Mouse (Mus musculus) midbrain, postnatal 0 days (tissue): ENCODE data around the gene Fut8. TPM values are rescaled to one million over a fixed set of nuclear protein-coding genes. Genes with fewer than 3 reads are reported as not detected.

Experiments
- ATAC-seq: fragments of 200-750 bp; cut with Nextera tagmentation; 2 replicates; pipeline ENCODE4 v1.8.0; 2017; ENCODE audit warnings: moderate number of reproducible peaks, mild to moderate bottlenecking, moderate TSS enrichment, moderate library complexity; ENCODE audit not compliant: low FRiP score
- DNase-seq: peaks from one replicate; pipeline ENCODE4 v3.0.0-alpha.2; 2015; ENCODE audit warnings: low spot score
- H3K27ac ChIP-seq: fragments of 300-500 bp; sonication (generic); 2 replicates; pipeline ENCODE4 v1.5.1; 2014; ENCODE audit warnings: low read depth, mild to moderate bottlenecking, low read length, mixed read lengths
- H3K27me3 ChIP-seq: fragments of 300-500 bp; sonication (generic); 2 replicates; pipeline ENCODE4 v1.6.1; 2014; ENCODE audit warnings: low read length, control low read depth, mixed read lengths; ENCODE audit not compliant: insufficient read depth
- H3K36me3 ChIP-seq: fragments of 300-500 bp; sonication (generic); 2 replicates; pipeline ENCODE4 v1.6.1; 2014; ENCODE audit warnings: low read length, control low read depth, mixed read lengths; ENCODE audit not compliant: insufficient read depth
- H3K4me1 ChIP-seq: fragments of 300-500 bp; sonication (generic); 2 replicates; pipeline ENCODE4 v1.6.1; 2014; ENCODE audit warnings: mild to moderate bottlenecking, control low read depth, antibody characterized with exemption, low read length, mixed read lengths; ENCODE audit not compliant: insufficient read depth
- H3K4me2 ChIP-seq: fragments of 300-500 bp; sonication (generic); 2 replicates; pipeline ENCODE4 v1.6.1; 2014; ENCODE audit warnings: low read depth, mild to moderate bottlenecking, low read length, mixed read lengths; ENCODE audit not compliant: poor library complexity, severe bottlenecking
- H3K4me3 ChIP-seq: fragments of 300-500 bp; sonication (generic); 2 replicates; pipeline ENCODE4 v1.5.1; 2014; ENCODE audit warnings: low read depth, mild to moderate bottlenecking, low read length, moderate library complexity
- H3K9ac ChIP-seq: fragments of 300-500 bp; sonication (generic); replicated peaks from 2 replicates; pipeline ENCODE4 v1.6.1; 2014; ENCODE audit warnings: mild to moderate bottlenecking, low read length, moderate library complexity, mixed read lengths; ENCODE audit not compliant: poor library complexity, severe bottlenecking
- H3K9me3 ChIP-seq: fragments of 300-500 bp; sonication (generic); 2 replicates; pipeline ENCODE4 v1.6.1; 2016; ENCODE audit warnings: low read length, control low read depth
- CTCF ChIP-seq: IDR thresholded peaks from 2 replicates; pipeline ENCODE4 v1.5.1; 2016; ENCODE audit warnings: antibody characterized with exemption, mild to moderate bottlenecking
- WGBS: fragments of 180-500 bp; shearing (Covaris S2); extraction: QIAGEN DNeasy Blood & Tissue Kit; methylation state at CpG from one replicate; pipeline ENCODE4 v1.1.7; 2014; 5-methylcytosine and 5-hydroxymethylcytosine counted together
- polyA plus RNA-seq: library from polyadenylated mRNA; unstranded; fragments of >200 nt; fragmentation: Nextera tagmentation; extraction: Ambion mirVana; gene quantifications from 2 replicates; pipeline ENCODE4 v1.2.1, GENCODE M21; 2015
- total RNA-seq: library from RNA; depleted of rRNA; stranded (reverse); fragments of >200 nt; gene quantifications from 2 replicates; pipeline ENCODE4 v1.2.3, GENCODE M21; 2014

Gene Fut8
- total and polyA plus RNA-seq, 2 experiments from 2014 or later = 62.3 to 74.1 TPM

DNA sequence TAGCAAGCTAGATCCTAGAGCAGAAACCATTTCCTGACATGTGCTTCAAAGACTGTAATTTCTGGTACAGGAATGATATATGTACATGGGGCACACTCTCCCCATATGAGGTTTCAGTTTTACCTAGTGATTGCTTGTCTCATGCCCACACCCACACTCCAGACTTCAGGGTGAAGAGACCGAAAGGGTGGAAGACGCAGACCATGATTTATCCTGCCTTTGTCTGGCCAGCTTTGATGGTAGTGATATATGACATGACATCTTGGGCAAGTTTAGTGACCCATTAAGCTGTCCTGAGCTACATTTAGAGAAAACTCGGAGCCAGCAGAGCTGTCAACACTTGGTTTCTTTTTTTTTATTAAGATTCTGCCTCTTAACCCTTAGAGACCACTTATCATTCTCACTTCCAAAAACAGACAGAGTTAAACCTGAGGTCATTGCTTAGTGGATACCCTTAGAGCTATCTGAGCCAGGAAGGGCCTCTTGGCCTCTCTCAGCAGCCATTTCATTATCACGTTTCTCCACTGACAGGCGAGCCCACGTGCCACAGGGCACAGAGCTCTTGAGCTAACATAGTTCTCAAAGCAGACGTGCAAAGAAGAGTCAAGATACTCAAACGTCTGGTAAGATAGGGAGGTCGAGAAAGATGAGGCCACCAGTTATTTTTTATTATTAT lies 245.4 kb downstream of the Fut8 start:
- no peak overlapping the region for H3K4me3 ChIP-seq
- H3K9ac ChIP-seq = no peak overlapping the region
- H3K4me2 ChIP-seq = no peak overlapping the region
- no peaks in the 10 kb centered on the region for H3K36me3 ChIP-seq
- H3K27me3 ChIP-seq = no peaks in the 10 kb centered on the region
- no peak for TF ChIP-seq CTCF
- H3K4me1 ChIP-seq = no peaks in the 10 kb centered on the region
- no peak overlapping the region for H3K27ac ChIP-seq
- DNase-seq = no peak
- WGBS = 82% methylated on average over 9 of the region's 9 CpGs
- ATAC-seq = no peak
- H3K9me3 ChIP-seq = no peaks in the 10 kb centered on the region

DNA sequence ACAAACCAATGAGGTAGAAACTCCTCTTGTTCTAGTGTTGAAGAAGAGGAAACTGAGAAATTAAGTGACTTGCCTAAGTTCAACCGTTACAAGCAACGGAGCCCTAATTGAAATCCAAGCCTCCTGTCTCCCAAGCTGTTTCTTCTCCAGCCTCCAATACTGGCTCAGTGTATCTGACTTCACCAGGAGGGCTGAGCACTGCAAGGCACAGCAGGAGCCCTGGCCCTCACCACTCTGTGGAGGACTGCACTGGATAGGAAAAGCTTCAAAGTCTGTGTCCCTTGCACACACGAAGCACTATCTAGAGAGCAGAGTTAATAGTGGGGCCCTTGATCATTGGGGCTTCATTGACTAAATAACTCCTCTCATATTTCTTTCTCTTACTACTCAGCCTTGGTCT lies 246.8 kb downstream of the Fut8 start:
- ATAC-seq = no peak
- H3K4me3 ChIP-seq = no peak overlapping the region
- 88% methylated on average over 3 of the region's 3 CpGs for WGBS
- H3K27ac ChIP-seq = no peak overlapping the region
- no peak for TF ChIP-seq CTCF
- H3K9me3 ChIP-seq = no peaks in the 10 kb centered on the region
- no peak for DNase-seq
- no peaks in the 10 kb centered on the region for H3K27me3 ChIP-seq
- H3K4me2 ChIP-seq = no peak overlapping the region
- H3K9ac ChIP-seq = no peak overlapping the region
- no peaks in the 10 kb centered on the region for H3K4me1 ChIP-seq
- H3K36me3 ChIP-seq = no peaks in the 10 kb centered on the region

GRCm38 (mm10) chr12:77491478-77491877 lies 253.6 kb downstream of the Fut8 start:
- TF ChIP-seq CTCF = no peak
- H3K4me1 ChIP-seq = no peaks in the 10 kb centered on the region
- 83% methylated on average over 3 of the region's 3 CpGs for WGBS
- H3K9me3 ChIP-seq = no peaks in the 10 kb centered on the region
- no peak overlapping the region for H3K9ac ChIP-seq
- no peak overlapping the region for H3K4me2 ChIP-seq
- no peak for DNase-seq
- no peaks in the 10 kb centered on the region for H3K27me3 ChIP-seq
- no peak overlapping the region for H3K27ac ChIP-seq
- no peak overlapping the region for H3K4me3 ChIP-seq
- ATAC-seq = no peak
- H3K36me3 ChIP-seq = no peaks in the 10 kb centered on the region

DNA sequence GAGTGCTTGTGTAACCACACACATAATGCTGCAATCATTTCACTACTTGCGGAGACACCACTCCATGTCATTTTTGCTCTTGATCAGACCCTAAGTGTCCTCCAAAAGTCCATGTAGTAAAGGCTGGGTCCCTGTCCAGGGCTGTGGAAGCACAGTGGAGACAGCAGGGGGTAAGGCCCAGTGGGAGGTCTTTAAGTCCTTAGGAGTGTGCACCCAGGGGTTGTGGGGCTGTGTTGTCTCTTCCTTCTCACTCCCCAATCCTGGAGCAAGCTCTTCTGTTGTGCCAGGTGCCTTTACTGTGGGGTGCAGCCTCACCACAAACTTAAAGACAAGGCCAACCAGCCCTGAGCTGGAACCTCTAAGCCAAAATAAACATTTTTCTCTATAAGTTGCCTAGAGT lies 257.9 kb downstream of the Fut8 start:
- Histone ChIP-seq H3K36me3 (no peaks in the 10 kb centered on the region), H3K27ac (no peak overlapping the region), H3K4me3 (no peak overlapping the region), H3K4me1 (no peaks in the 10 kb centered on the region), H3K9me3 (no peaks in the 10 kb centered on the region), H3K27me3 (no peaks in the 10 kb centered on the region), H3K9ac (no peak overlapping the region), H3K4me2 (no peak overlapping the region)
- no peak for ATAC-seq
- TF ChIP-seq CTCF = no peak
- WGBS = 89% methylated on average over 1 of the region's 1 CpGs
- no peak for DNase-seq

DNA sequence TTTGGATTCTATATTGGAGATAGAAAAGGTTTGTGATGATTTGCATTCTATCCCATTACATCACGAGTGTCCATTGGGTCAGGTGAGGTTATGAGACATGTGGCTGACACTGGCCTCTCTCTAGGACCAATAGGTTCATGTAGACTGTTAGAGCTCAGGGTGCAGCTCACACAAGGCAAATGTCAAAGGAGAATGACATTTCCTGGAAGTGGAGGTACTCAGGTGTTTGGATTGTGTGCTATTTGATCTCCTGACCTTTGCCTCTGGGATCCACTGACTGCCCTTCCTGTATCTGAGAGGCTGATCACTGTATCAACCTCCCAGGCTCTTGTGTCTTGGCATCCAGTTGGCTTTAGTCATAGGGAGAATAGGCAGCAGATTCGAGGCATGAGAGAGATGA lies 260.2 kb downstream of the Fut8 start:
- no peaks in the 10 kb centered on the region for H3K4me1 ChIP-seq
- no peaks in the 10 kb centered on the region for H3K36me3 ChIP-seq
- WGBS = 80% methylated on average over 2 of the region's 2 CpGs
- no peak overlapping the region for H3K4me3 ChIP-seq
- no peaks in the 10 kb centered on the region for H3K9me3 ChIP-seq
- DNase-seq = no peak
- no peak overlapping the region for H3K4me2 ChIP-seq
- H3K9ac ChIP-seq = no peak overlapping the region
- no peak overlapping the region for H3K27ac ChIP-seq
- H3K27me3 ChIP-seq = no peaks in the 10 kb centered on the region
- no peak for ATAC-seq
- TF ChIP-seq CTCF = no peak

DNA sequence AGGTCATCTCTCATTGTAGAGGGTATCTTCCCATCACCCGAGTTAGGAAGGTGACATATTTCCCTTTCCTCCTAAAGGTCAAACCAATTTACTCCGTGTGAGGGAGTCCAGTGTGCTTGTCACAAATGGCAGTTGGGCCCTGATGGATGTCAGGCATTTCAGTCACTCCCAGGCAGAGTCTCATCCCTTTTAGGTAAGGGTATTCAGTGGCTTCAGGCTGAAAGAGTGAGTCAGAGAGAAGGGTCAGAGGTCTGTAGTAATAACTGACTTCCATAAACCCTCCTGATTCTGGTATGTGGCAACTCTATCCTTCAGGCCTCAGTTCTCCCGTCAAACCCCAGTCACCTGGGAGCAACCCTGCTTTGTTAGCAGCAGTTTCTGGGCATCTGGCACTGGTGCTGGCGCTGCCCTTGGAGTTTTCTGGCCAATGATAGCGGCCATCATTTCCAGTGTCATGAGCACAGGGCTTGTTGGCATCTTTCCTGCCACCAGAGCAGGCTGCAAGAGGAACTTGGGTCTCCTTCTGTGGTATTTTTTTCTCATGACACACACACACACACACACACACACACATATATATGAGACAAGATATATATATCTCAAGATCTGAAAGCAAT lies 262.6 kb downstream of the Fut8 start:
- no peaks in the 10 kb centered on the region for H3K27me3 ChIP-seq
- no peak for TF ChIP-seq CTCF
- H3K9ac ChIP-seq = no peak overlapping the region
- ATAC-seq (no peak), DNase-seq (peak; percentile 65)
- H3K27ac ChIP-seq = no peak overlapping the region
- H3K4me1 ChIP-seq = no peaks in the 10 kb centered on the region
- 88% methylated on average over 5 of the region's 5 CpGs for WGBS
- no peak overlapping the region for H3K4me2 ChIP-seq
- H3K36me3 ChIP-seq = no peaks in the 10 kb centered on the region
- no peaks in the 10 kb centered on the region for H3K9me3 ChIP-seq
- no peak overlapping the region for H3K4me3 ChIP-seq
